Mouse (Mus musculus) large intestine, adult 2 months (tissue): ENCODE data around the gene Cep170b. TPM values are rescaled to one million over a fixed set of nuclear protein-coding genes. Genes with fewer than 3 reads are reported as not detected.

Experiments
- DNase-seq: peaks from one replicate; pipeline ENCODE4 v3.0.0-alpha.2; 2012; ENCODE audit warnings: low read depth, low spot score
- WGBS: fragments of 180-500 bp; shearing (Covaris S2); methylation state at CpG from one replicate; pipeline ENCODE4 v1.1.7; 2018; 5-methylcytosine and 5-hydroxymethylcytosine counted together
- polyA plus RNA-seq: library from polyadenylated mRNA; depleted of rRNA; stranded (reverse); fragments of >200 nt; gene quantifications from 2 replicates; pipeline ENCODE4 v1.2.3, GENCODE M21; 2012; rRNA removed

The Cep170b gene
- 53.2 and 63.1 TPM in 2 replicates for polyA plus RNA-seq

- 37% methylated on average over 6 of the region's 6 CpGs for WGBS
- DNase-seq: no peak
Measured at GRCm38 (mm10) chr12:112720216-112720615, at the start of gene Cep170b. Cep170b (plus strand) TSS chr12:112720455.

- no peak for DNase-seq
- WGBS: 42% methylated on average over 9 of the region's 9 CpGs
Measured at GRCm38 (mm10) chr12:112670718-112671393, 49.4 kb upstream of the Cep170b start.

GRCm38 (mm10) chr12:112671891-112672290 lies 48.4 kb upstream of the Cep170b start:
- no peak for DNase-seq
- WGBS: 63% methylated on average over 7 of the region's 7 CpGs

- WGBS: 1% methylated on average over 21 of the region's 21 CpGs
- DNase-seq: no peak
Measured at GRCm38 (mm10) chr12:112672744-112673575, 47.3 kb upstream of the Cep170b start.

- 1% methylated on average over 68 of the region's 68 CpGs for WGBS
- DNase-seq: no peak
Measured at GRCm38 (mm10) chr12:112673576-112674091, 46.6 kb upstream of the Cep170b start.

- 2% methylated on average over 67 of the region's 70 CpGs for WGBS
- no peak for DNase-seq
Measured at GRCm38 (mm10) chr12:112674132-112675011, 45.9 kb upstream of the Cep170b start, which contains the start of gene Akt1. Akt1 (minus strand) TSS chr12:112674884.

- DNase-seq: peak; percentile 78
- WGBS: 13% methylated on average over 18 of the region's 18 CpGs
Measured at GRCm38 (mm10) chr12:112675245-112676035, 44.8 kb upstream of the Cep170b start.

- no peak for DNase-seq
- 40% methylated on average over 5 of the region's 5 CpGs for WGBS
Measured at GRCm38 (mm10) chr12:112677076-112677475, 43.2 kb upstream of the Cep170b start.

- DNase-seq: no peak
- WGBS: 38% methylated on average over 19 of the region's 19 CpGs
Measured at GRCm38 (mm10) chr12:112677943-112678554, 42.2 kb upstream of the Cep170b start.

GRCm38 (mm10) chr12:112678555-112679026 lies 41.7 kb upstream of the Cep170b start, which contains the start of gene Zbtb42:
Zbtb42 (plus strand) TSS chr12:112678828.
- DNase-seq: no peak
- WGBS: under 1% methylated on average over 59 of the region's 60 CpGs

GRCm38 (mm10) chr12:112679027-112679996 lies 40.9 kb upstream of the Cep170b start:
- DNase-seq: no peak

GRCm38 (mm10) chr12:112683351-112683750 lies 36.9 kb upstream of the Cep170b start:
- 74% methylated on average over 7 of the region's 7 CpGs for WGBS
- DNase-seq: no peak

More at GRCm38 (mm10) chr12:112679027-112679996, 40.9 kb upstream of the Cep170b start:
- 7% methylated on average over 80 of the region's 87 CpGs for WGBS

GRCm38 (mm10) chr12:112688458-112688857 lies 31.8 kb upstream of the Cep170b start:
- DNase-seq: no peak
- 25% methylated on average over 15 of the region's 15 CpGs for WGBS

- WGBS: 2% methylated on average over 54 of the region's 54 CpGs
- no peak for DNase-seq
Measured at GRCm38 (mm10) chr12:112693185-112694126, 26.8 kb upstream of the Cep170b start.

GRCm38 (mm10) chr12:112694127-112694475 lies 26.2 kb upstream of the Cep170b start:
- DNase-seq: no peak
- WGBS: 71% methylated on average over 10 of the region's 10 CpGs

GRCm38 (mm10) chr12:112696806-112697425 lies 23.3 kb upstream of the Cep170b start:
- DNase-seq: no peak
- WGBS: 69% methylated on average over 3 of the region's 3 CpGs
